Mouse (Mus musculus): Measurements from ENCODE around the gene Sec23ip.

- TF ChIP-seq CTCF (IDR thresholded peaks at IDR 0.05; ENCODE audit: borderline replicate concordance, control insufficient read depth, extremely low read depth, insufficient read depth, low read length, poor library complexity) (no peak), POLR2A (IDR thresholded peaks at IDR 0.05; ENCODE audit: control insufficient read depth, extremely low read depth, insufficient read depth, low read length, poor library complexity) (no peak)
Observed at GRCm38 (mm10) chr7:128717991-128718390, 26.8 kb upstream of the Sec23ip start.

All from thymus, adult 2 months (tissue).